Mouse (Mus musculus) thymus, postnatal 10 days (tissue): ENCODE data around the gene Rasal2.

Experiments
- DNase-seq, 2 experiments: peaks; one replicate each; pipeline ENCODE4 v3.0.0; 2021; ENCODE audit warnings: low spot score in 2 of 2

Rasal2 gene

GRCm38 (mm10) chr1:157141014-157141413 is 271.4 kb downstream of the Rasal2 start:
- DNase-seq = no peak

GRCm38 (mm10) chr1:157137854-157138241 is 274.5 kb downstream of the Rasal2 start:
- no peak for DNase-seq

DNA sequence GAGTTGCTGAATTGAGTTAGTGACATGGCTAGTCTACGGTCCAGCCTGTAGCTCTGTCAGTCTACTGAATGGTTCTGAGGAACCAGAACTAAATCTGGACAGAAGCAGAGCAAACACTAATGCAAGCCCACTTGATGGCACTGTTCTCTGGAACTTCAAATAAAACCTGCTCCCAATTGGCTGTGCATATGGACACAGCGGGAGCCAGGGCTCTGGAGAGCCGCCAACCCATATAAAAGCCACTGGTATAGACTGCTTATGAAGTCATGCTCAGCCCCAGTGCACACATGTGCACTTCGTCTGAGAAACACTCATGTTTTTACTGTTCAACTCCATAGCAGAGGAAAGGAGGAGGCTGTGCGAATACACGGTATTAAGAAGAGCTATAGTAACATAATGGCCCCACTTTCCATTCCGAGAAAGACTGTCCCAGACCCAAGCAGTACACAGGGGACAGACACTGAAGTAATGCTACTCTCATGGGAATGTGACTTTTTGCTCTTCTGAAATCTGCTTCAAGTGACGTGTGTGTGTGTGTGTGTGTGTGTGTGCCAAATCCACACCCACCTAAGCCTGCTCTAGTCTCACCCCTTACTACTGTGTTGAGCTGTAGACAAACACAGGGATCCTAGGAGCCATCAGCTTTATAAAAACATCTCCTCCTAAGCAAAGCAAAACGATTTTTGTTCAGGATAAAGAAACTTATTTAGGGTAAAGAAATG is 275.1 kb downstream of the Rasal2 start:
- DNase-seq = no peak

- DNase-seq = no peak
Observed at GRCm38 (mm10) chr1:157128219-157128618, 284.2 kb downstream of the Rasal2 start.

GRCm38 (mm10) chr1:157123836-157124235 is 288.6 kb downstream of the Rasal2 start:
- DNase-seq = no peak

DNA sequence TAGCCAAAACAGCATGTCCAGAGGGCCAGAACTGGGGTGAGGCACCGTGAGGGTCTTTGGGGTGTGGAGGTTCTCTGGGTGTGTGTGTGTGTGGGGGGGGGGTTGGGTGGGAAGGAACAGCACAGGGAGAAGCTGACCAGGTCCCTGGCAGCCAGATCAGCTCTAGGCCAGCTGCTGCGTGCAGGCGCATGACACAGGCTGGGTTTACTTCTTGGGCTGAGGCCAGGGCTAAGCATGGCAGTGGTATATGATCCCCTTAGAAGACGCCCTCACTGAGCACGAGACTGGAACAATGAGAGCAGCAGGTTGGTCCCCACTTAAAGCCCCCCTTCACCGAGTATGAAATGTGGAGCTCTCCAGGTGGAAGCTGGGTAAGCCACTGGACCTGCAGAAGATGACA is 293.2 kb downstream of the Rasal2 start:
- no peak for DNase-seq

- DNase-seq = no peak
Observed at GRCm38 (mm10) chr1:157117440-157117839, 295.0 kb downstream of the Rasal2 start.

DNA sequence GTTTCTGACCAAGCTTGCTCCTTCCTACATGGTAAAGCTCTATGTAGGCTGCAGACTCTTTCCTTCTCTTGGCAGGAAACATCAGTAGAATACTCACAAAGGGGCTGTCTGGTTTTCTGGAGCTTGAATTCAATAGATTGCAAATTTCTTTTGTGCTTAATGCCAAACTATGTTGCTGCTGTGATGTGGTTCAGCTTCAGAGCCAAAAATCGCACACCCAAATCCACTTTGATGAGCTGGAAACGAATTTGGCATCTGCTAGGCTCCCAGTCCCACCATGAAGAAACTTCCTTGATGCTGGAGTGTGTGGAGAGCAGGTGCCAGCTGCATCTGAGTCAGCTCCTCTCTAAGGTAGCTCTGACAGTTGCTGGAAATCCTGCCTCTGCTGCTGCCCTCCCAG is 297.9 kb downstream of the Rasal2 start:
- DNase-seq = no peak

- no peak for DNase-seq
Observed at GRCm38 (mm10) chr1:157110287-157110835, 302.0 kb downstream of the Rasal2 start.

DNA sequence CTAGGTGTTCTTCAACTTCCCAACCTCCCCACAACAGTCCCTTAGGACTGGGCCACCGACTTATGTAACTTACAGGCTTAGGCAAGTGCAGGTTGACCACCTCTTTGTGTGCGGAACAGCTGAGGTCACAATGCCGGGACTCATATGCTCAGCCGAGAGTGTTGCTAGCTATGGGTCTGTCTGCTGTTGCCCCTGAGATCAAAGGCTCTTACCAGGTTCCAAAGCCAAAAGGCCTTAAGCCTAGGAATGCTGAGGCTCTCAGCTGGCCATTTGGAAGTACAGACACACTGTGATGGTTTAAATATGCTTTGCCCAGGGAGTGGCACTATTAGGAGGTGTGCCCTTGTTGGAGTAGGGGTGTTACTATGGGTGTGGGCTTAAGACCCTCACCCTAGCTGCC is 303.8 kb downstream of the Rasal2 start, which contains the start of gene Tex35:
Gene Tex35 (minus strand): TSS at position 101 of the 400 bp plus-strand sequence.
- no peak for DNase-seq

GRCm38 (mm10) chr1:157101122-157101865 is 311.1 kb downstream of the Rasal2 start:
- DNase-seq = peak; percentile 13 to 34

DNA sequence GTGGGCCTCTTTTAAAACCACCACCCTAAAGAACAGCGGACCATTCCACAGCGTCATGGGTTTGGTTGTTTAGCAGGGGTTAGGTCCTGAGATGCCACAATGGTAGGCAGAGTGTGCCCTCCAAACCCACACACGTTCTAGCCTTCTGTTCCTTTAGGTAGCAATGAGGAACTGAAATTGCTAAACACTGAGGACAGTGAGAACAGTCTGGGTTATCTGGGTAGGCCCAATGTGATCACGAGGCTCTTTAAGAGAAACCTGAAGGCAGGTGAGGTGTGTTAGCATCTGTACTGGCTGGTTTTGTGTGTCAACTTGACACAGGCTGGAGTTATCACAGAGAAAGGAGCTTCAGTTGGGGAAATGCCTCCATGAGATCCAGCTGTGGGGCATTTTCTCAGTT is 316.9 kb downstream of the Rasal2 start:
- no peak for DNase-seq

- DNase-seq = no peak
Observed at GRCm38 (mm10) chr1:157092622-157093021, 319.8 kb downstream of the Rasal2 start.

- DNase-seq = no peak
Observed at GRCm38 (mm10) chr1:157092140-157092539, 320.3 kb downstream of the Rasal2 start.

DNA sequence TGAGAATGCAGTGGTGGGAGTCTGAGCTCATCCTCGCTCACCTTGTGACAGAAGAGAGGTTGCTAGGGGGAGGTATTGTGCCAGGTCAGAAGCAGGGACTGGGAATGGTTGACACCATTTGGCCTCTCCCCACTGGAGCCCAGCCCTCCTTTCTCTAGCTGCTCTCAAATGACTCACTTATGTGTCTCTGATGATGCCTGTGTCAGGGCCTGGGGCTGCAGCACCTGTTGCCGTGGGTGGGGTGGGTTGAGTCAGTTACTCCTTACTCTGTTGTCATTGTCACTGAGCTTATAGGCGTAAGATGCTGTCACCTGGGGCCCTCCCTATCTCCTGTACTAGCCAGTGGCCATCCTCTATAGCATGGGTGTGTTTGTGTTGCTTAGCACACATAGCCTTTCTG is 321.6 kb downstream of the Rasal2 start:
- no peak for DNase-seq

DNA sequence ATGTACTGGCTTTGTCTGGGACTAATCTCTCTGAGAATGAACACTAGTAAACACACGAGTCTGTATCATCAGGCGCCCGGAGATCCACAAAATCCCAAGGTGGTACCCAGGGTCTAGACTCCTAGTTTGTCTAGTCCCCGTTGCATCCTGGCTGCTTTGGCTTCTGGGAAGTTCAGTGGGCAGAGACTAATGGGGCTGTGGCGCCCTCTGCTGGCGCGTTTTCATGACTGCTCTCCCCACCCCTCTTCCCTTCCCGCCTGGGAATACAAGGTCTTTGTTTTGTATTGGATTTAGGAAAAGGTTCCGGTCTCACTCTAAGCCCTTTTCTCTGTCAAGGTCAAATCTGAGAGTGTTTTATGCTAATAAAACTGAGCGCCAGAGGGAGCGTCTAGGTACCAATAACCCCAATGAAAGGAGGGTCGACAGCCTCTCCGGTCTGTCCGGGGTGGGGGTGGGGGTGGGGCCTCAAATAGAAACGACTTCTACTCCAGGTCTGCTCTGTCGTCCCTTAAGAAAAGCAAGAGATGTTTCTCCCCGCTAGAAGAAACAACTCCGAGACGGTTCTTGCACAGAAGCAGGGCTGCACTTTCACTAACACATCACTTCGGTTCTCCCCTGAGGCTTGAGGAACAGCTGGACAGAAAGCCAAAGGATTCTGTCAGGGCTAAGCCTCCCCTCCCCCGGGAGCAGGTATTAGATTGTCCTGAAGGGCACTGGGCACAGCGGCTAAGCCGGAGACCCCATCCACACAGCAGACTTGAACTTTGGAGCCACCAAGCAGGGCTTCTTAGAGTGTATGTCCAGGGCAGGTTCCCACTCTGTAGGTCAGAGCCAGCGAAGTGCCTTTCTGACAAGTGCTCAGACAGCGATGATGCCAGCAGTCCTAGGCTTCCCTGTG is 326.0 kb downstream of the Rasal2 start:
- DNase-seq = peak in 1 of 2 experiments; percentile 63
